Mouse (Mus musculus): ENCODE data around the gene Orc3. TPM values are rescaled to one million over a fixed set of nuclear protein-coding genes. Genes with fewer than 3 reads are reported as not detected.
A peak's percentile ranks its signal among the peaks of the same experiment; 100 is the strongest.

Gene Orc3
- polyA plus RNA-seq, 1 experiment from 2014 or later = 102 TPM

DNA sequence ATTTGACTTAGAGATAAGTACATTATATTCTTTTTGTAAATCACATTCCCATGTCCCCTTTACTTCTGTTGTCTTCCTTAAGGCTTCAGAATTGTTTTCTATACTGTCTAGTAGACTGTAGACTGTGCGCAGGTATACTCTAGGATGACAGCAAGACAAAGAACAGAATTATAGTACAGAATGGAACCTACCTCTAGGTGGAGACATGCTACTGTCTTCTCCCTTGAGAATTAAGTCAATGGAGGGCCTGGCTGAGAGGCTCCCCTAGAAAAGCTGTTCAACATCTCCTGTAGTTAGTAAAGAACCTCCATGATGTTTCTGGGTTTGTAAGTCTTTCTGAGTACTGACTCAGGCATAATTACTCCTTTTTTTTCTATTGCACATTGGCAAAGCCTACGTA lies 37.7 kb downstream of the Orc3 start:
- no peak for ATAC-seq (ENCODE audit: low read depth)
- H3K9me3 ChIP-seq (ENCODE audit: control insufficient read depth, low read length) = no peaks in the 10 kb centered on the region
- 94% methylated on average over 2 of the region's 2 CpGs for WGBS
- no peak overlapping the region for H3K4me2 ChIP-seq (ENCODE audit: low read depth, low read length)
- H3K4me1 ChIP-seq (ENCODE audit: control insufficient read depth, insufficient read depth, low read length) = no peaks in the 10 kb centered on the region
- H3K4me3 ChIP-seq (ENCODE audit: low read depth, low read length) = no peak overlapping the region
- H3K27ac ChIP-seq (ENCODE audit: low read depth, low read length) = no peak overlapping the region
- H3K9ac ChIP-seq (replicated peaks; ENCODE audit: low read depth, low read length) = no peak overlapping the region
- peaks cover 62% of the 10 kb centered on the region for H3K36me3 ChIP-seq (ENCODE audit: control insufficient read depth, insufficient read depth, low read length)
- H3K27me3 ChIP-seq (ENCODE audit: control insufficient read depth, insufficient read depth, low read length) = no peaks in the 10 kb centered on the region

DNA sequence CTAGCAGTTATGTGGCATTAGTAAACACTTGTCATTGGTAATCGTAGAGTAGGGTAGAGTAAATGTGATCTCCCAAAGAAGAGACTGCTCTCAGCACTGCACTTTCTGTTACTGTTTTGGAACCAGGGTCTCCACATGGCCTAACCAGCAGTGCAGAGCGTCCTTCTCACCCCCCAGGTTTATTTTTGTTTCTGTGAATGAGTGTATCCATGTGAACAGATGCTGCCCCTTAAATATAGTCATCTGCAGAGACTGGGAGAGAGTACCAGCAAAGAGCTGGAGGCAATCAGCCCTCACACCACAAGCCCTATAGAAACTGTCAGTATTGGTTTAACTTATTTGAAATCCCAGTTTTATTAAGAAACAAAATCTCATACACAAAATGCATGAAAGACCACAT lies 41.9 kb downstream of the Orc3 start:
- ATAC-seq (ENCODE audit: low read depth) = no peak
- H3K36me3 ChIP-seq (ENCODE audit: control insufficient read depth, insufficient read depth, low read length) = peaks cover 63% of the 10 kb centered on the region

DNA sequence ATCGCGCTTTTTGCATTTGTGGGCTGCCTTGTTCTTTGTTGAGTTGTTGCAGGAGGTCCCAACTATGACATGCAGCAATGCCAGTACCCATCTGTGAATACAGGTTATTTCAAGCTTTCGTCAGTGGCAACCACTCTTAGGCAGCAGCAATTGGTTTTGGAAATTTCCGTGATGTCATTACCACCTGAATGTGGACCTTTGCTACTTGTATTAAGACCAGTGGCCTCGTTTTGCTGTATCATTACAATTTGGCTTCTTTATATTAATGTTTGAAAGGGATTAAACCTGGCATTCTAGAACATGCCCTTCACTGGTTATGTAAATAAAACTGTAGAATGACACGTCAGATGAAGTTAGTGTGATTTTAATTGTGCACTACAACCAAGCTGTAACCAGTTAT lies 48.5 kb downstream of the Orc3 start:
- 90% methylated on average over 6 of the region's 6 CpGs for WGBS
- H3K9ac ChIP-seq (replicated peaks; ENCODE audit: low read depth, low read length) = no peak overlapping the region
- ATAC-seq (ENCODE audit: low read depth) = no peak
- no peak overlapping the region for H3K4me3 ChIP-seq (ENCODE audit: low read depth, low read length)
- no peak overlapping the region for H3K4me2 ChIP-seq (ENCODE audit: low read depth, low read length)
- H3K27me3 ChIP-seq (ENCODE audit: control insufficient read depth, insufficient read depth, low read length) = no peaks in the 10 kb centered on the region
- H3K9me3 ChIP-seq (ENCODE audit: control insufficient read depth, low read length) = no peaks in the 10 kb centered on the region
- H3K4me1 ChIP-seq (ENCODE audit: control insufficient read depth, insufficient read depth, low read length) = no peaks in the 10 kb centered on the region
- H3K36me3 ChIP-seq (ENCODE audit: control insufficient read depth, insufficient read depth, low read length) = peaks cover 28% of the 10 kb centered on the region
- H3K27ac ChIP-seq (ENCODE audit: low read depth, low read length) = no peak overlapping the region

More for the DNA sequence above, 41.9 kb downstream of the Orc3 start:
- WGBS = 91% methylated on average over 2 of the region's 2 CpGs
- Histone ChIP-seq H3K27me3 (ENCODE audit: control insufficient read depth, insufficient read depth, low read length) (no peaks in the 10 kb centered on the region), H3K9me3 (ENCODE audit: control insufficient read depth, low read length) (no peaks in the 10 kb centered on the region), H3K27ac (ENCODE audit: low read depth, low read length) (no peak overlapping the region), H3K4me1 (ENCODE audit: control insufficient read depth, insufficient read depth, low read length) (no peaks in the 10 kb centered on the region), H3K4me2 (ENCODE audit: low read depth, low read length) (no peak overlapping the region), H3K4me3 (ENCODE audit: low read depth, low read length) (no peak overlapping the region), H3K9ac (replicated peaks; ENCODE audit: low read depth, low read length) (no peak overlapping the region)

DNA sequence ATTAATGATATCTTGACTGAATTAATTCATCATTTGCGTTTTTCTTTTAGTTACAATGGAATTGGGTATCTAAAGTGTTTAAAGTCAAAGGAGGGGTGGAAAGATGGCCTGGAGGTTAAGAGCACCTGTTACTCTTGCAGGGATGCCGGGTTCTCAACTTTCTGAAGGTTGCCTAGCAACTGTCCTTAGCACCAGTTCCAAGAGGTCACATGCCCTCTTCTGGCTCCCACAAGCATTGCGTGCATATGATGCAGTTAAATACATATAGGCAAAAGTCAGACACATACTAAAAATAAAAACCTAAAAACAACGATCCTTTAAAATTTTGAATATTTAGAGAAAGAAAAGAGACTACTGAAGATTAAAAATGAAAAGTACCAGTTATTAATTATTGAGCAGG lies 53.8 kb downstream of the Orc3 start:
- 52% methylated on average over 4 of the region's 4 CpGs for WGBS
- Histone ChIP-seq H3K4me3 (ENCODE audit: low read depth, low read length) (no peak overlapping the region), H3K9me3 (ENCODE audit: control insufficient read depth, low read length) (no peaks in the 10 kb centered on the region), H3K27me3 (ENCODE audit: control insufficient read depth, insufficient read depth, low read length) (no peaks in the 10 kb centered on the region), H3K36me3 (ENCODE audit: control insufficient read depth, insufficient read depth, low read length) (peaks cover 6% of the 10 kb centered on the region), H3K27ac (ENCODE audit: low read depth, low read length) (no peak overlapping the region), H3K9ac (replicated peaks; ENCODE audit: low read depth, low read length) (no peak overlapping the region), H3K4me1 (ENCODE audit: control insufficient read depth, insufficient read depth, low read length) (peaks cover 12% of the 10 kb centered on the region), H3K4me2 (ENCODE audit: low read depth, low read length) (no peak overlapping the region)
- no peak for ATAC-seq (ENCODE audit: low read depth)

DNA sequence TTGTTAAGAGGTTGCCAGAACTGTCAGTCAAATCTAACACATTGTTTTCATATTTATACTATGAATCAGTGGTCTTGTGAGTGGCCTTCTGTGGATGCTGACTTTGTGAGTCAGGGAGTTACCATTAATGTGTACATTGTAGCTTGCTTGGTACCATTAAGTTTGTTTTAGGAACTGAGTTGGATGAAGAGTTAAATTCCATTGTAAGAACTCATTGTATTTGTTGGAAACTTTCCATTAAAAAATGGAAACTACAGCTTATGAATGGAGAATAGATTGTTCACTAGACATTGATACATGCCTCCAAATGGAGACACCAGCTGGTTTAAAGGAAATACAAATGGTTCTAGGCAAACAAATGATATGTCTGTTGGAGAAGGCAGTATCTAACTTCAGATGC lies 58.6 kb downstream of the Orc3 start:
- Histone ChIP-seq H3K9ac (replicated peaks; ENCODE audit: low read depth, low read length) (no peak overlapping the region), H3K27me3 (ENCODE audit: control insufficient read depth, insufficient read depth, low read length) (no peaks in the 10 kb centered on the region), H3K36me3 (ENCODE audit: control insufficient read depth, insufficient read depth, low read length) (no peaks in the 10 kb centered on the region), H3K4me2 (ENCODE audit: low read depth, low read length) (no peak overlapping the region), H3K4me1 (ENCODE audit: control insufficient read depth, insufficient read depth, low read length) (peaks cover 24% of the 10 kb centered on the region), H3K27ac (ENCODE audit: low read depth, low read length) (no peak overlapping the region), H3K9me3 (ENCODE audit: control insufficient read depth, low read length) (no peaks in the 10 kb centered on the region), H3K4me3 (ENCODE audit: low read depth, low read length) (no peak overlapping the region)
- ATAC-seq (ENCODE audit: low read depth) = no peak

DNA sequence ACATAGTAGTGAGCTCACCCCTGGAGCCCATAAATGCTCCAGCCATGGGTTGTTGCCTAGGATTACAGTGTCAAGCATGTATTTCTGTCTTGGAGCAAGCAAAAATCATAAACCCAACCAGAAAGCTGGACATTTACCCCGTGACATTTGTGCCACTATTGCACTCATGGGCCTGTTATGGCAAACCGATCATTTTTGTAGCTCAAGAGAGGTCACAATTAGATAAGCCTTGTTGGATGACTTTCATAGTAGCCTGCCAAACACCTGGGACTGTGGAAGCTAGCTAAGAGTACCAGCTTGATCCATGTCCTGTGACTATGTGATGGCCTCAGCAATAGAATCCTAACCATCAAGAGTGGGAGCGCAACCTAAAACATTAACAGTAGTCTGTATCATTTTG lies 59.1 kb downstream of the Orc3 start:
- Histone ChIP-seq H3K4me1 (ENCODE audit: control insufficient read depth, insufficient read depth, low read length) (peaks cover 24% of the 10 kb centered on the region), H3K4me2 (ENCODE audit: low read depth, low read length) (no peak overlapping the region), H3K9ac (replicated peaks; ENCODE audit: low read depth, low read length) (no peak overlapping the region), H3K36me3 (ENCODE audit: control insufficient read depth, insufficient read depth, low read length) (no peaks in the 10 kb centered on the region), H3K4me3 (ENCODE audit: low read depth, low read length) (no peak overlapping the region), H3K9me3 (ENCODE audit: control insufficient read depth, low read length) (no peaks in the 10 kb centered on the region), H3K27ac (ENCODE audit: low read depth, low read length) (no peak overlapping the region), H3K27me3 (ENCODE audit: control insufficient read depth, insufficient read depth, low read length) (no peaks in the 10 kb centered on the region)
- ATAC-seq (ENCODE audit: low read depth) = no peak
- WGBS = 92% methylated on average over 3 of the region's 3 CpGs

DNA sequence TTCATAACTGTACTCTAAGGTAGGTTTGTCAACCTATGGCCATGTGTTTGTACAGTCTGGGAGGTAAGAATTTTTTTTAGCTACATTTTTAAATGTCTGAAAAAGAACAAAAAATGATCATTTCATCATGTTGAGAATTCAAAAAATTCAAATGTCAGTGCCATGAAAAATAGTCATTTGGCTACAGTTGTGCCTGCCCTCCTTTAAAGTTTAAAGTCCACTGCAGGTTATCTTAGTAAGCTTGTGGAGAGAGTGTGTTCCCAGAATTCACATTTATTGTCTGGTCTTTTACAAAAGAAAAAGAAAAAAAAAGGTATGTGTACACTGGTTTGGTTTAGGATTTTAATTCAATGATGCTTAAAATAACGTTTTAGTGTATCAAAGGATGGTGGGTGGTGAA lies 60.1 kb downstream of the Orc3 start:
- H3K27ac ChIP-seq (ENCODE audit: low read depth, low read length) = no peak overlapping the region
- peaks cover 24% of the 10 kb centered on the region for H3K4me1 ChIP-seq (ENCODE audit: control insufficient read depth, insufficient read depth, low read length)
- no peaks in the 10 kb centered on the region for H3K27me3 ChIP-seq (ENCODE audit: control insufficient read depth, insufficient read depth, low read length)
- no peak overlapping the region for H3K4me3 ChIP-seq (ENCODE audit: low read depth, low read length)
- no peak for ATAC-seq (ENCODE audit: low read depth)
- H3K9ac ChIP-seq (replicated peaks; ENCODE audit: low read depth, low read length) = no peak overlapping the region
- WGBS = 29% methylated on average over 1 of the region's 1 CpGs
- H3K9me3 ChIP-seq (ENCODE audit: control insufficient read depth, low read length) = no peaks in the 10 kb centered on the region
- no peak overlapping the region for H3K4me2 ChIP-seq (ENCODE audit: low read depth, low read length)
- no peaks in the 10 kb centered on the region for H3K36me3 ChIP-seq (ENCODE audit: control insufficient read depth, insufficient read depth, low read length)

DNA sequence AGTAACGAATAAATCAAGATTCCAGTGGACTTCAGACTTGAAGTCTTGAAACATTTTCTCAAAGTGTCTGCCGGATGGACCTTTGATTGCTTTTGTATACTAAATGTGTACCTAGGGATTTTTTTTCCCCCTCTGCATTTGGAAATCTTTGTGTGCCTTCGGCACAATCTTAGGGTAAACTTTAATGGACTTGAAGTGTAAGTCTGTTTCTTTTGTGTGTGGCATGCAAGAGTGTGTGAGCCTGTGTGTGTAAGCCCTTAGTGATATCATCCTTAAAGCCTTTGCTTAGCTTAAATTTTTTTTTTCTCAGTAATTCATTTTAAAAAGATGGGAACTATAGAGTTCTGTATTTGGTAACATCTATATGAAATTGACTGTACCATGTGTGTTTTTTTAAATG lies 62.8 kb downstream of the Orc3 start:
- Histone ChIP-seq H3K4me2 (ENCODE audit: low read depth, low read length) (peak overlapping the region; percentile 79), H3K9ac (replicated peaks; ENCODE audit: low read depth, low read length) (peak overlapping the region; percentile 97; the same call in 1 of the 2 replicates), H3K27ac (ENCODE audit: low read depth, low read length) (no peak overlapping the region), H3K36me3 (ENCODE audit: control insufficient read depth, insufficient read depth, low read length) (no peaks in the 10 kb centered on the region), H3K9me3 (ENCODE audit: control insufficient read depth, low read length) (no peaks in the 10 kb centered on the region), H3K27me3 (ENCODE audit: control insufficient read depth, insufficient read depth, low read length) (no peaks in the 10 kb centered on the region), H3K4me1 (ENCODE audit: control insufficient read depth, insufficient read depth, low read length) (peaks cover 16% of the 10 kb centered on the region), H3K4me3 (ENCODE audit: low read depth, low read length) (peak overlapping the region; percentile 94)
- ATAC-seq (ENCODE audit: low read depth) = no peak
- WGBS = 15% methylated on average over 3 of the region's 3 CpGs

DNA sequence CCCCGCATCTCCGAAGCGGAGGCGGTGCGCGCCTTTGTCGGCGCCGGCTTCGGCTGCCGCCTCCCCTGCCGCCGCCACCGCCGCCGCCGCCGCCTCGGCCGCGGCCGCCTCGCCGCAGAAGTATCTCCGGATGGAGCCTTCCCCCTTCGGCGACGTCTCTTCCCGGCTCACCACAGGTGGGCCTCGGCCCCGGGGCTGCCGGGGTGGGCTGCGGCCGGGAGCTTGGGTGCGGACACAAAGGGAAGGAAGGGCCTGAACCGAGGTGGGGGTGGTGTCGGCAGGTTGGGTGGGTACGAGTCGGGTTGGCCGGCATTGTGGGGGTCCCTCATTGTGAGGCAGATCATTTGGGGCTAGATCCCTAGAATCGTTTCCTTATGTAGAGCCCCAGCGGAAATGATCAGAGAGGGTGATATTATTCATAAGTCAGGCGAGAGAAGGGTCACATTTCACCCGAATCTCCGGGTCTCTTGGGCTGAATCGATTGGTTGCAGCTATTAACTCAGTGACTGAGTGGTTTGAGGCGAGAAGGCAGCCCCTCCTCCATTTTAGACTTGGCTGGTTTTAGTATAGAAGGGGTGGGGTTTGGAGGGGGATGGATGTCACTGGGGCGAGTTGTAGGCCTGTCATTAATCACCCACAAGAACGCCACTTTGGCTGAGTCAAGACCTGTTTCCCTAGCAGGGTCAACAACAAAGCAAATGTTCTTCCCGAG lies 63.5 kb downstream of the Orc3 start:
- WGBS = under 1% methylated on average over 49 of the region's 50 CpGs
- peak overlapping the region; percentile 94 for H3K4me3 ChIP-seq (ENCODE audit: low read depth, low read length)
- peak overlapping the region; percentile 93 for H3K27ac ChIP-seq (ENCODE audit: low read depth, low read length)
- peaks cover 11% of the 10 kb centered on the region for H3K4me1 ChIP-seq (ENCODE audit: control insufficient read depth, insufficient read depth, low read length)
- peak overlapping the region; percentile 79 for H3K4me2 ChIP-seq (ENCODE audit: low read depth, low read length)
- no peaks in the 10 kb centered on the region for H3K9me3 ChIP-seq (ENCODE audit: control insufficient read depth, low read length)
- H3K9ac ChIP-seq (replicated peaks; ENCODE audit: low read depth, low read length) = peak overlapping the region; percentile 97
- no peaks in the 10 kb centered on the region for H3K27me3 ChIP-seq (ENCODE audit: control insufficient read depth, insufficient read depth, low read length)
- ATAC-seq (ENCODE audit: low read depth) = peak; percentile 53
- H3K36me3 ChIP-seq (ENCODE audit: control insufficient read depth, insufficient read depth, low read length) = no peaks in the 10 kb centered on the region
